Mouse (Mus musculus) lung, embryonic 16.5 days (tissue): ENCODE results near the gene Fndc1. TPM values are rescaled to one million over a fixed set of nuclear protein-coding genes. Genes with fewer than 3 reads are reported as not detected.

Source experiments
- ATAC-seq: fragments of 200-750 bp; cut with Nextera tagmentation; 2 replicates; pipeline ENCODE4 v1.8.0; 2017; ENCODE audit warnings: low read depth, mild to moderate bottlenecking, moderate library complexity
- H3K27ac ChIP-seq: fragments of 300-500 bp; sonication (generic); 2 replicates; pipeline ENCODE4 v1.5.1; 2014; ENCODE audit warnings: mild to moderate bottlenecking, control low read depth, low read length
- H3K27me3 ChIP-seq: fragments of 300-500 bp; sonication (generic); 2 replicates; pipeline ENCODE4 v1.6.1; 2014; ENCODE audit warnings: low read depth, low read length, mixed read lengths; ENCODE audit not compliant: control insufficient read depth, insufficient read depth
- H3K36me3 ChIP-seq: fragments of 300-500 bp; sonication (generic); 2 replicates; pipeline ENCODE4 v1.6.1; 2014; ENCODE audit warnings: low read length; ENCODE audit not compliant: control insufficient read depth, insufficient read depth
- H3K4me1 ChIP-seq: fragments of 300-500 bp; sonication (generic); replicated peaks from 2 replicates; pipeline ENCODE4 v1.6.1; 2014; ENCODE audit warnings: low read length, mixed read lengths; ENCODE audit not compliant: control insufficient read depth, insufficient read depth
- H3K4me2 ChIP-seq: fragments of 300-500 bp; sonication (generic); 2 replicates; pipeline ENCODE4 v1.6.1; 2014; ENCODE audit warnings: low read depth, low read length, control low read depth
- H3K4me3 ChIP-seq: fragments of 300-500 bp; sonication (generic); 2 replicates; pipeline ENCODE4 v1.5.1; 2014; ENCODE audit warnings: mild to moderate bottlenecking, low read length, control low read depth
- H3K9ac ChIP-seq: fragments of 300-500 bp; sonication (generic); 2 replicates; pipeline ENCODE4 v1.6.1; 2014; ENCODE audit warnings: low read length, control low read depth
- H3K9me3 ChIP-seq: fragments of 300-500 bp; sonication (generic); 2 replicates; pipeline ENCODE4 v1.6.1; 2016; ENCODE audit warnings: low read length; ENCODE audit not compliant: control insufficient read depth
- WGBS: fragments of 180-500 bp; shearing (Covaris S2); extraction: QIAGEN DNeasy Blood & Tissue Kit; methylation state at CpG from one replicate; pipeline ENCODE4 v1.1.7; 2014; 5-methylcytosine and 5-hydroxymethylcytosine counted together
- polyA plus RNA-seq: library from polyadenylated mRNA; unstranded; fragments of >200 nt; fragmentation: Nextera tagmentation; extraction: Ambion mirVana; gene quantifications from 2 replicates; pipeline ENCODE4 v1.2.1, GENCODE M21; 2015

Gene Fndc1
- polyA plus RNA-seq: 39.6 and 41.3 TPM in 2 replicates

DNA sequence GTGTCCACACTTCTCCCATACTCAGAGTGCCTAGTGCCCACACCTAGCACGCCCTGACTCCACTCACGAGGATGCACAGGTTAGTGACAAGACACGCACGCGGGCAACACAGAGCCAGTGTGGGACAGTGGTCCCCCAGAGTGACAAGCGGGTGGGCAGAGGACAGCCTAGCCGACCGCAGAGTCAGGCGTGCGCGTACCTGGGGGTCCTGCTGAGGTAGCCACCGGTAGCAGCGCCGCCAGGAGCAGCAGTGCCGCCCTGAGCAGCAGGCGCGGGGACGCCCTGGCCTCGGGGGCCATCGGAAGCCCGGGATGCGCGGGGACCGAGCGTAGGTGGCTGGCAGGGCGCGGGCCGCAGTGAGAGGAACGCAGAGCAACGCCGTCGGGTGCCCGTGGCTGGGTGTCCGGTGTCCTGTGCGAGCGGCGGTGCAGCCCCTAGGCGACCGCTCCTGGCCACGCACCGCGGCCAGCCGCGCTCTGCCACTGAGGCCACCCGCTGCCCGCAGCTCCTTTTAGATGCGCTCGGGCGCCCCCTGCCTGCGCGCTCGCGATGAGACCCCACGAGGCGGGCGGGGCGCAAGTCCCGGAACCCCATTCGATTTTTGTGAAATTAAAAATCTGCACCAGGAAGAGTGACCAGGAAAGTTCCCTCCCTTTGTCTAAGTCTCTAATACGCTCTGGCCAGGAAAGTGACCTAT lies at the start of gene Fndc1:
Gene Fndc1 (minus strand): TSS at position 484 of the 697 bp plus-strand sequence.
- Histone ChIP-seq H3K4me2 (peak within 1 kb of the TSS; percentile 99), H3K9ac (peak within 1 kb of the TSS; percentile 77), H3K27ac (no peak within 1 kb of the TSS), H3K9me3 (no peaks in the 10 kb centered on the region), H3K27me3 (peaks cover 10% of the 10 kb centered on the region; the same call in 1 of the 2 replicates), H3K36me3 (no peaks in the 10 kb centered on the region), H3K4me1 (peaks cover 9% of the 10 kb centered on the region), H3K4me3 (peak within 1 kb of the TSS; percentile 67)
- peak; percentile 79 for ATAC-seq
- WGBS: 1% methylated on average over 55 of the region's 60 CpGs

DNA sequence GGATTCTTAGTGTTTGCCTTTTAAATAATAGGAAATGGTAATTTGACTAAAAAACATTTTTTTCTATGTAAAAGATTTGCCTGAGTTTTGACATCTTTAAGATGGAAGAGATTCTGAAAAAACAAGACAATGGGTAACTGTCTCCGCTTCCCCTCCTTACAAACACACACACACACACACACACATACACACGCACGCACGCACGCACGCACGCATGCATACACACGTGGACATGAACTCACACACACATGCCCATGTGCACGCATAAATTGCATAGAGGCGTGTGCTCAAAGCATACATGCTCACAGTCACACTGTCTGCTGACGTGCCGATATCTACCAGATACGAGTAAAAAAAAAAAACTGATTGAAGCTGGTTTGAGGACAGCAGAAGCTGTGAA lies 49.4 kb upstream of the Fndc1 start:
- Histone ChIP-seq H3K9ac (no peak overlapping the region), H3K36me3 (no peaks in the 10 kb centered on the region), H3K4me3 (no peak overlapping the region), H3K4me1 (peaks cover 3% of the 10 kb centered on the region; the same call in 1 of the 2 replicates), H3K27ac (no peak overlapping the region), H3K9me3 (no peaks in the 10 kb centered on the region), H3K27me3 (no peaks in the 10 kb centered on the region; the same call in 1 of the 2 replicates), H3K4me2 (no peak overlapping the region)
- no peak for ATAC-seq
- 85% methylated on average over 13 of the region's 13 CpGs for WGBS

DNA sequence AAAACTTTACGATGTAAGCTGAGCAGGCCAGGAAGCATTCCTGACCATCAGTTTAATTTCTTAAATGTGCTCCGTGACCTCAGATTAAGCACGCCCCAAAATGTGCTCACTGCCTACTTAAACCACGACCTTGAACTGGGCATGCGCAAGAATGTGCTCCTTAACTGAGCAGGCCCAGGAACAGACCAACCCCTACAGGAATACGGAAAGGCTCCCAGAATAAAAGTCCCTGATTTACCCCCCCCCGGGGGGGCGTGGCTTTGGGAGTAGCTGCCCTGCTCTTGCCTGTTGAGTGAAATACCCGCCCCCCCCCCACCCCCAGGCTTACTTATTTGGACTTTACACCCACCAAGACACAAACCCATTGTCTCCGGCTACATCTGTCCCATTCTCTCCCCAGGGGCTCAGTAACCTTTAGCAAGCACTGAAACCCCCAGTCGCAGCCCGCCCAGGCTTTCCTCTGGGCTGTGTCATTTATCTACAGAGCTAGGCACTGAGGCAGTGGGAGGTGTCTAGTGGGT lies 48.9 kb upstream of the Fndc1 start:
- peaks cover 3% of the 10 kb centered on the region; the same call in 1 of the 2 replicates for H3K4me1 ChIP-seq
- peak; percentile 47; the same call in 1 of the 2 replicates for ATAC-seq
- WGBS: 38% methylated on average over 12 of the region's 12 CpGs
- no peaks in the 10 kb centered on the region for H3K9me3 ChIP-seq
- no peak overlapping the region for H3K27ac ChIP-seq
- no peaks in the 10 kb centered on the region for H3K36me3 ChIP-seq
- no peak overlapping the region for H3K9ac ChIP-seq
- H3K4me2 ChIP-seq: no peak overlapping the region
- no peaks in the 10 kb centered on the region; the same call in 1 of the 2 replicates for H3K27me3 ChIP-seq
- H3K4me3 ChIP-seq: no peak overlapping the region

DNA sequence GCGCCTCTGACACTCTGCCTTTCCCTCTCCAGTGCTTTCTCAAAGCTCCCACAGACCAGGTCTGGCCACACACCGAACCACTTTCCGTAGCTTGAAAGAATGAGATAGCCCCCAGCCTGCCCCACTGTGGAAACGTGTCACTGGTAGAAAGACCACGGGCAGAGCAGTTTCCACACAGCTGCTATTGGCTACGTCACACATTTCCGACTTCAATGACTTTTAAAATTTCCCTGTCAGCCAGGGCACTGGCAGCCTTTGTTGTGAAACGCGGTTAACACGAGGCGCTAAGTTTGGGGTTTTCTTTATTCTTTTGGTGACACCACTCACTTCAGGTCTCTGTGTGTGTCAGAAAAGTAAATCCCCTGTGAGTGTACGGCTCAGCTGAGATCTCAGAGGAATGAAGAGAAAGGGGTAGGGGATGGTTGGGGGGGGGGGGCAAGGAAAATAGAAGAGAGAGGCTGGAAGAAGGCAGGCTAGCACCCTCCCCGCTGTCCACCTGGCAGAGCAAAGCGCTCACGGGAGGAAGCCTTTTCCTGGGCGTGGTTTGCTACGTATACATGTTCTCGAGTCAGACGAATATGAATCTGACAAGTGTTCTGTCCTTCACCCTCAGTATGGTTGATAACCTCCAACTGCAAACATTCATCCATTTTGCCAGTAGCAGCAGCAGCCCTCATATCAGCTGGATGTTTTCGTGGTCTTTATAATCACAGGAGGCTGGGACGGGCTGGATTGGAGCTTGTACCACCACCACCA lies 47.9 kb upstream of the Fndc1 start:
- Histone ChIP-seq H3K4me1 (peaks cover 3% of the 10 kb centered on the region; the same call in 1 of the 2 replicates), H3K9me3 (no peaks in the 10 kb centered on the region), H3K9ac (no peak overlapping the region), H3K4me3 (no peak overlapping the region), H3K27ac (no peak overlapping the region), H3K27me3 (no peaks in the 10 kb centered on the region; the same call in 1 of the 2 replicates), H3K36me3 (no peaks in the 10 kb centered on the region), H3K4me2 (no peak overlapping the region)
- WGBS: 61% methylated on average over 21 of the region's 21 CpGs
- ATAC-seq: no peak

DNA sequence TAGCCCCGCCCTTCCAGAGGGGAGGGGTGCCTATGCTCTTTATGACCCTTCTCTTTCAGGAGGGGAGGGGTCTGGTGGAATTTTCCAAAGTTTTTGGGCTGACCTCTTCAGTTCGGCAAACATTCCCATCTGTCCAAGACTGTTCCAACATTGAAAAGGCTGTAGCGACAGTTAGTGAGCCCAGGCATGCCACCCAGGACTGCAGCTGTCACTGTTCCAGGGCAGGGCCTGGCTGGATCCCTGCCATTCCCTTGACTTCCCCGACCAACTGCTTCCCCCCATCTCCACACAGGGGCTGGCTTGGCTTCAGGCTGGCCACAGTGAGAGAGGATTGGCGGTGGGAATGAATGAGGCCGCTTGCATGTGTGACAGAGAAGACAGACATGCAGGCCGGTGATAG lies 46.3 kb upstream of the Fndc1 start:
- 0 out of 2 replicates have a peak overlapping the region, but pooled peaks have one; percentile 19 for H3K9ac ChIP-seq
- no peak overlapping the region for H3K4me3 ChIP-seq
- peaks cover 3% of the 10 kb centered on the region; the same call in 1 of the 2 replicates for H3K4me1 ChIP-seq
- H3K4me2 ChIP-seq: no peak overlapping the region
- peak; percentile 59 for ATAC-seq
- H3K27me3 ChIP-seq: no peaks in the 10 kb centered on the region
- WGBS: 50% methylated on average over 7 of the region's 7 CpGs
- H3K27ac ChIP-seq: no peak overlapping the region
- H3K9me3 ChIP-seq: no peaks in the 10 kb centered on the region
- no peaks in the 10 kb centered on the region for H3K36me3 ChIP-seq

DNA sequence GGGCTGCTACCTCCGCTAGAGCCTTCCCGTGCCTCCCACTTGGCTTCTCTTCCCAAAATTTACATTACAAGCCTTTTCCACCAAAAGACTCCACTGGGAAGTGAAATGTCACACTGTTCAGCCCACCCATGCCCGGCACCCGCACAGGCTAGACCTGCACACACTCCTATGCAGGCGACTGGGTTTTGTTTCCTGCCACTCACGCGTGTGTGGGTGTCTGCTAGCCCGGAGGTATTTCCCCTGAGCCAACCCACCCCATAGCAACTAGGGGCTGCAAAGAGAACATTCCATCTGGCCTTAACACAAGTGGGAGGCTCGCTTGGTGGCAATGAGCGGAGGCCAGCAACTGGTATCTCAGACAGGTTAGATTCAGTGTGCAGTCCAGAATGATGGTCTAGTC lies 44.7 kb upstream of the Fndc1 start:
- H3K9ac ChIP-seq: no peak overlapping the region
- no peaks in the 10 kb centered on the region for H3K36me3 ChIP-seq
- no peak overlapping the region for H3K4me2 ChIP-seq
- no peak for ATAC-seq
- H3K4me3 ChIP-seq: no peak overlapping the region
- no peaks in the 10 kb centered on the region for H3K27me3 ChIP-seq
- no peak overlapping the region for H3K27ac ChIP-seq
- no peaks in the 10 kb centered on the region for H3K9me3 ChIP-seq
- WGBS: 75% methylated on average over 10 of the region's 10 CpGs
- peaks cover 3% of the 10 kb centered on the region; the same call in 1 of the 2 replicates for H3K4me1 ChIP-seq

DNA sequence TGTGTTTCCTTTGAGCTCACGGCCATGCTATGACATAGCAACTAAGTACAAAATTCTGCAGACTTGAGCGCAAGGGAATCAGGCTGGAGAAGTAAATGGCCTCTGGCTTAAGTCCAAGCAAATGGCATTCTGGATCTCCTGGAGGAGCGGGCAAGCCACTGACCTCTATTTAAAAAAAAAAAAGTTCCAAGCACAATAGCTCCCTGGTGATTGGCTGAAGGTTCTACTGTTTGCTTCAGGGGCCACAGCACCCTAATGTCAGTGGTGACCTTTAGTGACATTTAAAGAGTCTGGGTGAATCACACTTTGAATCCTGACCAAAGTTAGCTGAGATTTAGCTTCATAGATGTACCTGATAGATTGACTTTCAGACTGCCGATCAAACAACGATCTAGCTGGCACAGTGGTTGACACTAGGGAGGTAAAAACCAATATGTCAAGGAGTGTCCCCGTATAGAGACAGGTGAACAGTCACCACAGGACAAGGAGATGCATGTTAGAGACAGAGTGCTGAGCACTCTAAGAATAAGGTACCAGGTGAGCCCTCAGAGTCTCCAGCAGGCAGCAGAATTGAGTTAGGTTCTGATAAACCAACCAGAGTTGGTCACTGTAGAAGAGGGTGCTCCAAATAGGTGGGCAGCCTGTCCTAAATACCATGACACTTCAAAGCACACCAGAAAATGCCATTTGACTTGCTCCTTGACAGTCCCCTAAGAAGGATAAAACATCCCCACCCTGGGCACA lies 43.9 kb upstream of the Fndc1 start:
- no peak overlapping the region for H3K4me3 ChIP-seq
- H3K4me1 ChIP-seq: peaks cover 3% of the 10 kb centered on the region; the same call in 1 of the 2 replicates
- no peaks in the 10 kb centered on the region for H3K27me3 ChIP-seq
- WGBS: 69% methylated on average over 6 of the region's 6 CpGs
- no peaks in the 10 kb centered on the region for H3K9me3 ChIP-seq
- H3K9ac ChIP-seq: no peak overlapping the region
- no peak overlapping the region for H3K4me2 ChIP-seq
- no peak overlapping the region for H3K27ac ChIP-seq
- no peaks in the 10 kb centered on the region for H3K36me3 ChIP-seq
- ATAC-seq: no peak

DNA sequence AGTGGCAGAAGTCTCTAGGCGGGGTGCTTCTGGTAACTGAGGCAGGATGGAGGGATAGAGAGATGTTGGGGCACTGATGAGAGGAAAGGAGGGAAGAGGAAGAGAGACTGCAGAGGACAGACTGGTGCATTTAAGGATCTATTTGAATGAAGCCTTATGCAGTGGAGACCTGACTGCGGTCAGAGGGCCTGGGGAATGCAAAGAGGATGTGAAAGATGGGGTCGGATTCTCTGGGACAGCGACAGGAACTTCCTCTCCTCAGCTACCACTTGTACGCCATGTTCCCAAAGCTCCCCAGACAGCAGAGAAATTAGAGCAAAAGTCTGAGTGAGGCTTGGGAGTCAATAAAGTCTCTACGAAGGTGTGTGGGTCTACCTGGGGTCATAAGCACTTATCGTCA lies 42.0 kb upstream of the Fndc1 start:
- 60% methylated on average over 7 of the region's 7 CpGs for WGBS
- Histone ChIP-seq H3K36me3 (no peaks in the 10 kb centered on the region), H3K27ac (no peak overlapping the region), H3K27me3 (no peaks in the 10 kb centered on the region), H3K4me3 (no peak overlapping the region), H3K4me2 (no peak overlapping the region), H3K9me3 (no peaks in the 10 kb centered on the region), H3K9ac (no peak overlapping the region), H3K4me1 (no peaks in the 10 kb centered on the region; the same call in 1 of the 2 replicates)
- no peak for ATAC-seq
